In the genomic region with DNA sequence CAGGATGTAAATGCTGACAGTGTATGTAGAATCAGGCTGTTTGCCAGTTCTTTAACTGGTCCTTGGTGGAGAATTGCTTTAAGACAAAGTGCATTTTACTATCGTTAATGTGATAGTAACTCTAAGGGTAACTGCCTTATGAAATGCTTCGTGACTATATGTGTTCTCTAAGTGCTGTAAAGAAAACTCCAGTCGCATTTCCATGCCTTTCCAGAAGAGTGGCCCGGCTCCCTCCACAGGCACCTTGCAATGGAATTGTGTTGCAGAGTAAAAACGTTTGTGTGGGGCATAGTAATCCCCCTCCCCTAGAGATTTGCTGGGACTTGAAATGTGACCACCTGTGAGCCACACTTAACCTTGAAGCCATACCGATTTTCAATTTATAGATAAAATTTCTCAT, we compare ENCODE assay signal across 8 mouse cellular contexts. TPM values are rescaled to one million over a fixed set of nuclear protein-coding genes. Genes with fewer than 3 reads are reported as not detected.
DNase-seq lines count a peak whose midpoint lies in the region; ATAC-seq and TF ChIP-seq lines count a peak whose summit lies in the region.

No protein-coding gene starts in this region.

- H3K4me2 ChIP-seq in kidney, embryonic 15.5 days = peak overlapping the region; percentile 85; the same call in 1 of the 2 replicates
- peak overlapping the region; percentile 67 for H3K4me2 ChIP-seq in heart, postnatal 0 days (ENCODE audit: low read depth, low read length)

- H3K27ac ChIP-seq in kidney, embryonic 15.5 days = no peak overlapping the region
- peak overlapping the region; percentile 73 for H3K27ac ChIP-seq in brown adipose tissue, adult 24 weeks (replicated peaks; ENCODE audit: low read depth, low read length)
- H3K27ac ChIP-seq in heart, postnatal 0 days (ENCODE audit: low read depth) = peak overlapping the region; percentile 99
- H3K27ac ChIP-seq in macrophage = peak overlapping the region; percentile 76

- no peak for TF ChIP-seq EP300 in heart, postnatal 0 days (IDR thresholded peaks at IDR 0.05; ENCODE audit: low read depth)

- no peak for ATAC-seq in kidney, embryonic 15.5 days (replicated peaks; ENCODE audit: low FRiP score)
- no peak for ATAC-seq in heart, postnatal 0 days (ENCODE audit: insufficient read depth, low read depth)

- peak overlapping the region; percentile 66 for H3K4me3 ChIP-seq in kidney, embryonic 15.5 days (replicated peaks)
- H3K4me3 ChIP-seq in brown adipose tissue, adult 24 weeks (ENCODE audit: insufficient read depth, low read depth, low read length) = peak overlapping the region; percentile 55
- H3K4me3 ChIP-seq in heart, postnatal 0 days (ENCODE audit: low read depth, low read length) = peak overlapping the region; percentile 84
- H3K4me3 ChIP-seq in macrophage (ENCODE audit: inconsistent target) = peak overlapping the region; percentile 89

- H3K79me2 ChIP-seq in macrophage (ENCODE audit: inconsistent target) = peaks cover 64% of the 10 kb centered on the region

- 34% methylated on average over 6 of the region's 6 CpGs for WGBS in kidney, embryonic 15.5 days
- WGBS in heart, postnatal 0 days = 3% methylated on average over 6 of the region's 6 CpGs
- 3% methylated on average over 5 of the region's 6 CpGs for WGBS in macrophage (ENCODE audit: missing documents)

- no peak for DNase-seq in kidney, postnatal 36 days
- DNase-seq in heart, postnatal 0 days (ENCODE audit: low spot score) = no peak
- DNase-seq in cerebellum, adult 9-11 months = no peak
- no peak for DNase-seq in thymus, postnatal 25 days
- no peak for DNase-seq in layer of hippocampus, postnatal 36 days

- 0 out of 2 replicates have a peak, but pooled peaks cover 5% of the 10 kb centered on the region for H3K27me3 ChIP-seq in kidney, embryonic 15.5 days
- H3K27me3 ChIP-seq in heart, postnatal 0 days (ENCODE audit: control insufficient read depth, insufficient read depth, low read length) = no peaks in the 10 kb centered on the region

- H3K36me3 ChIP-seq in kidney, embryonic 15.5 days = no peaks in the 10 kb centered on the region
- no peaks in the 10 kb centered on the region for H3K36me3 ChIP-seq in heart, postnatal 0 days (replicated peaks; ENCODE audit: control insufficient read depth, insufficient read depth, low read length)
- H3K36me3 ChIP-seq in macrophage (ENCODE audit: inconsistent target) = no peaks in the 10 kb centered on the region

- H3K4me1 ChIP-seq in kidney, embryonic 15.5 days = no peaks in the 10 kb centered on the region
- peaks cover 3% of the 10 kb centered on the region for H3K4me1 ChIP-seq in brown adipose tissue, adult 24 weeks (ENCODE audit: control insufficient read depth, insufficient read depth, insufficient read length, low read length)
- peaks cover 13% of the 10 kb centered on the region for H3K4me1 ChIP-seq in heart, postnatal 0 days (ENCODE audit: control insufficient read depth, insufficient read depth)

- no peak overlapping the region for H3K9ac ChIP-seq in kidney, embryonic 15.5 days
- peak overlapping the region; percentile 81 for H3K9ac ChIP-seq in heart, postnatal 0 days (replicated peaks; ENCODE audit: low read depth, low read length)

- H3K9me3 ChIP-seq in kidney, embryonic 15.5 days (replicated peaks) = no peaks in the 10 kb centered on the region
- no peaks in the 10 kb centered on the region for H3K9me3 ChIP-seq in heart, postnatal 0 days (replicated peaks; ENCODE audit: control insufficient read depth, low read length)

- TF ChIP-seq CTCF in heart, postnatal 0 days (IDR thresholded peaks at IDR 0.05; ENCODE audit: low read depth) = no peak

RNA-seq across cellular contexts. Expression of gene Mef2c, which starts 22.2 kb away (rescaled TPM):
- polyA plus RNA-seq in kidney, embryonic 15.5 days (2015; fragmentation: Nextera tagmentation; extraction: Ambion mirVana) = 53.6 and 60.4 TPM in 2 replicates
- 14.3 and 24.7 TPM in 2 replicates for polyA plus RNA-seq in brown adipose tissue, adult 24 weeks (2012; ENCODE audit: insufficient read depth, insufficient read length, missing spikeins)
- total RNA-seq in heart, postnatal 0 days (2014; rRNA removed; ENCODE audit: low replicate concordance) = 66.9 and 69.0 TPM in 2 replicates
- polyA plus RNA-seq in heart, postnatal 0 days (2015; fragmentation: Nextera tagmentation; extraction: Ambion mirVana) = 81.9 and 84.3 TPM in 2 replicates
- 100 to 1,000 TPM in 20 of 26 experiments, 10 to 100 TPM in 6; 22.7 to 453 (median 163) TPM for total RNA-seq in macrophage (2018; cell fraction: chromatin; rRNA removed)
- 100 to 1,000 TPM in 11 of 26 experiments, 10 to 100 TPM in 15; 33.3 to 121 (median 59.0) TPM for total RNA-seq in macrophage (2018; cell fraction: cytosol; rRNA removed)
- 100 to 1,000 TPM in 12 of 26 experiments, 10 to 100 TPM in 14; 33.3 to 308 (median 78.5) TPM for total RNA-seq in macrophage (2018; cell fraction: nucleus; rRNA removed)
- polyA plus RNA-seq in macrophage (2018) = 56.0 to 74.5 TPM (median 74.3 TPM) in 3 replicates
- total RNA-seq in layer of hippocampus, postnatal 36 days (2021) = 100 to 1,000 TPM; 105 to 122 TPM
